Mouse (Mus musculus) CH12.LX (cell line): ENCODE measurements around the gene Plcb1. TPM values are rescaled to one million over a fixed set of nuclear protein-coding genes. Genes with fewer than 3 reads are reported as not detected.

Experiments
- DNase-seq: peaks from one replicate; pipeline ENCODE4 v3.0.0-alpha.2; 2013; ENCODE audit errors: extremely low read depth
- H3K27ac ChIP-seq: 2 replicates; pipeline ENCODE4 v1.5.1; 2012; ENCODE audit warnings: low read depth, mild to moderate bottlenecking, control low read depth, moderate library complexity; ENCODE audit not compliant: insufficient read depth
- H3K27me3 ChIP-seq: replicated peaks from 2 replicates; pipeline ENCODE3; 2012; ENCODE audit warnings: inconsistent platforms
- H3K36me3 ChIP-seq, 2 experiments: replicated peaks in 1 of 2; 2 replicates each; pipeline versions ENCODE3 to v1.6.1; 2012; ENCODE audit warnings: inconsistent platforms in 1 of 2, low read length in 1 of 2, mild to moderate bottlenecking in 1 of 2, mixed read lengths in 1 of 2, moderate library complexity in 1 of 2; ENCODE audit not compliant: control insufficient read depth in 1 of 2, insufficient read depth in 1 of 2
- H3K4me1 ChIP-seq, 2 experiments: 2 replicates each; pipeline ENCODE4 v1.6.1; 2012; ENCODE audit warnings: inconsistent platforms in 1 of 2, moderate library complexity in 1 of 2; ENCODE audit not compliant: insufficient read depth in 2 of 2, control insufficient read depth in 1 of 2
- H3K4me2 ChIP-seq: 2 replicates; pipeline ENCODE4 v1.6.1; 2012; ENCODE audit warnings: low read depth, mild to moderate bottlenecking, control low read depth; ENCODE audit not compliant: poor library complexity, insufficient read depth, severe bottlenecking
- H3K4me3 ChIP-seq, 3 experiments: fragments of 150-350 bp in 1 of 3; sonication (generic) in 1 of 3; replicated peaks in 1 of 3; 2 replicates each; pipeline versions ENCODE3 to v1.5.1; 2011 to 2012; ENCODE audit warnings: low read depth in 2 of 3, low read length in 2 of 3, mild to moderate bottlenecking in 2 of 3, moderate library complexity in 2 of 3, control low read depth in 1 of 3, improper control_type of control experiment in 1 of 3, inconsistent platforms in 1 of 3, mixed read lengths in 1 of 3; ENCODE audit not compliant: poor library complexity in 1 of 3
- H3K79me2 ChIP-seq: replicated peaks from 2 replicates; pipeline ENCODE4 v1.6.1; 2012; ENCODE audit warnings: mild to moderate bottlenecking, moderate library complexity; ENCODE audit not compliant: control insufficient read depth, poor library complexity, insufficient read depth, severe bottlenecking; ENCODE audit errors: extremely low read depth
- H3K9ac ChIP-seq: 2 replicates; pipeline ENCODE4 v1.6.1; 2012; ENCODE audit warnings: low read depth, mild to moderate bottlenecking, control low read depth, moderate library complexity; ENCODE audit not compliant: insufficient read depth
- H3K9me3 ChIP-seq: replicated peaks from 2 replicates; pipeline ENCODE3; 2012; ENCODE audit warnings: low read length, inconsistent platforms, mixed read lengths
- BHLHE40 ChIP-seq: IDR thresholded peaks from 2 replicates; pipeline ENCODE4 v1.6.1; 2011; ENCODE audit warnings: mild to moderate bottlenecking, low read depth, low read length, improper control_type of control experiment
- CHD1 ChIP-seq: IDR thresholded peaks from 2 replicates; pipeline ENCODE4 v1.6.1; 2012; ENCODE audit warnings: low read depth, low read length, improper control_type of control experiment, inconsistent platforms
- CHD2 ChIP-seq: IDR thresholded peaks from 2 replicates; pipeline ENCODE4 v1.6.1; 2011; ENCODE audit warnings: low read length, improper control_type of control experiment
- CTCF ChIP-seq, 2 experiments: IDR thresholded peaks in 1 of 2; conservative IDR thresholded peaks in 1 of 2; 2 replicates each; pipeline ENCODE4 v1.5.1; 2011 to 2012; ENCODE audit warnings: low read depth in 2 of 2, low read length in 2 of 2, improper control_type of control experiment in 1 of 2, inconsistent platforms in 1 of 2, mild to moderate bottlenecking in 1 of 2, moderate library complexity in 1 of 2
- E2F4 ChIP-seq: IDR thresholded peaks from 2 replicates; pipeline ENCODE4 v1.6.1; 2011; ENCODE audit warnings: low read depth, low read length, improper control_type of control experiment; ENCODE audit not compliant: insufficient replicate concordance
- ELF1 ChIP-seq: IDR thresholded peaks from 2 replicates; pipeline ENCODE4 v1.6.1; 2014; ENCODE audit warnings: low read depth, mild to moderate bottlenecking, inconsistent platforms, low read length, improper control_type of control experiment
- EP300 ChIP-seq: IDR thresholded peaks from 2 replicates; pipeline ENCODE4 v1.6.1; 2011; ENCODE audit warnings: low read length, improper control_type of control experiment
- GABPA ChIP-seq: IDR thresholded peaks from 2 replicates; pipeline ENCODE4 v1.6.1; 2012; ENCODE audit warnings: low read depth, low read length, improper control_type of control experiment, inconsistent platforms; ENCODE audit not compliant: insufficient replicate concordance
- JUN ChIP-seq: IDR thresholded peaks from 2 replicates; pipeline ENCODE4 v1.6.1; 2011; ENCODE audit warnings: low read depth, mild to moderate bottlenecking, low read length, improper control_type of control experiment, moderate library complexity; ENCODE audit not compliant: insufficient read depth
- MEF2A ChIP-seq: IDR thresholded peaks from 2 replicates; pipeline ENCODE4 v1.6.1; 2014; ENCODE audit warnings: low read depth, mild to moderate bottlenecking, inconsistent platforms, low read length, improper control_type of control experiment, borderline replicate concordance
- MXI1 ChIP-seq: IDR thresholded peaks from 2 replicates; pipeline ENCODE4 v1.6.1; 2011; ENCODE audit warnings: mild to moderate bottlenecking, low read depth, low read length, improper control_type of control experiment
- NELFE ChIP-seq: IDR thresholded peaks from 2 replicates; pipeline ENCODE4 v1.6.1; 2011; ENCODE audit warnings: low read depth, low read length, improper control_type of control experiment
- NRF1 ChIP-seq: IDR thresholded peaks from 2 replicates; pipeline ENCODE4 v1.6.1; 2014; ENCODE audit warnings: low read depth, mild to moderate bottlenecking, inconsistent platforms, low read length, improper control_type of control experiment, moderate library complexity
- POLR2A ChIP-seq: IDR thresholded peaks from 2 replicates; pipeline ENCODE4 v1.6.1; 2011; ENCODE audit warnings: low read depth, mild to moderate bottlenecking, improper control_type of control experiment, low read length
- RAD21 ChIP-seq: IDR thresholded peaks from 2 replicates; pipeline ENCODE4 v1.6.1; 2011; ENCODE audit warnings: low read depth, mild to moderate bottlenecking, low read length, improper control_type of control experiment, moderate library complexity
- SIN3A ChIP-seq: IDR thresholded peaks from 2 replicates; pipeline ENCODE4 v1.6.1; 2012; ENCODE audit warnings: low read length, improper control_type of control experiment, inconsistent platforms
- SMC3 ChIP-seq: IDR thresholded peaks from 2 replicates; pipeline ENCODE4 v1.6.1; 2011; ENCODE audit warnings: low read depth, low read length, improper control_type of control experiment
- TBP ChIP-seq: conservative IDR thresholded peaks from 2 replicates; pipeline ENCODE4 v1.6.1; 2011; ENCODE audit warnings: low read depth, low read length, improper control_type of control experiment
- TCF12 ChIP-seq: IDR thresholded peaks from 2 replicates; pipeline ENCODE4 v1.6.1; 2014; ENCODE audit warnings: low read depth, mild to moderate bottlenecking, inconsistent platforms, low read length, improper control_type of control experiment
- UBTF ChIP-seq: IDR thresholded peaks from 2 replicates; pipeline ENCODE4 v1.6.1; 2012; ENCODE audit warnings: low read depth, mild to moderate bottlenecking, inconsistent platforms, low read length, improper control_type of control experiment, moderate library complexity
- USF2 ChIP-seq: conservative IDR thresholded peaks from 2 replicates; pipeline ENCODE4 v1.6.1; 2011; ENCODE audit warnings: low read depth, low read length, improper control_type of control experiment
- dilution Hi-C: fragments of 300-500 bp; cut with MboI; formaldehyde crosslinking; loops from 2 replicates; pipeline ENCODE4 v1.14.3; 2020; ENCODE audit warnings: low sequenced_read_pairs; ENCODE audit not compliant: extremely low pct_unique_long_range_greater_than_20kb, extremely low pct_ligation_motif_present
- in situ Hi-C: fragments of 300-500 bp; cut with MboI; formaldehyde crosslinking; loops from 3 replicates; pipeline ENCODE4 v1.14.3; 2019; ENCODE audit warnings: low sequenced_read_pairs, low pct_ligation_motif_present, low pct_unique_long_range_greater_than_20kb, mixed read lengths
- polyA plus RNA-seq: library from polyadenylated mRNA; unstranded; fragments of >175 nt; gene quantifications from 2 replicates; pipeline ENCODE4 v1.2.1, GENCODE M21; 2012; ENCODE audit warnings: low read depth; ENCODE audit not compliant: insufficient read length
- total RNA-seq, 2 experiments: library from RNA; depleted of rRNA; stranded (reverse); fragments of 300-350 nt in 1 of 2; fragments of >200 nt in 1 of 2; gene quantifications; 2 replicates each; pipeline ENCODE4 v1.2.3; 2012 to 2014

The Plcb1 gene
- total and polyA plus RNA-seq, 3 experiments = not detected

DNA sequence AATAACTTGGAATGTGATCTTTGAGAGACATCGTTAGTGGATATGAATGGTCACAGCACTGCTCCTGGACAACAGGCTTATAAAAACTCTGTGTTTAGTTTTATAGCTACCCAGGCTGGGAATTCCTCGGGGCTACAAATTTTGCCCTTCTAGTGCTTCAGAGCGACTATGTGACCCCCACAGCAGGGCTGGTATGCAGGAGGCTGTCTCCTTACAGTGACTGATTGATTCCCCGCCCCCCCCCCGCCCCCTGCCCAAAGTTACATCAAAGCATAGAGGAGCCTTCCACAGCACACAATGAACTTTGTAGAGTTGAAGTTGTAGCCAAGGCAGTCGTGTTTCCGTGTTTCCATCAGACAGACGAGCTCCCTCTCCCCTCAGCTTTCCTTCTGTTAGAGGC, 354.7 kb downstream of the Plcb1 start:
- in situ Hi-C loops (no loop called here), dilution Hi-C loops (no loop called here)
- Histone ChIP-seq H3K79me2 (no peaks in the 10 kb centered on the region), H3K9ac (no peak overlapping the region), H3K27me3 (no peaks in the 10 kb centered on the region), H3K27ac (no peak overlapping the region), H3K9me3 (peaks cover 32% of the 10 kb centered on the region), H3K4me1 (no peaks in the 10 kb centered on the region), H3K4me2 (no peak overlapping the region), H3K36me3 (no peaks in the 10 kb centered on the region), H3K4me3 (no peak overlapping the region)
- no peak for TF ChIP-seq E2F4
- no peak for TF ChIP-seq ELF1
- no peak for DNase-seq

DNA sequence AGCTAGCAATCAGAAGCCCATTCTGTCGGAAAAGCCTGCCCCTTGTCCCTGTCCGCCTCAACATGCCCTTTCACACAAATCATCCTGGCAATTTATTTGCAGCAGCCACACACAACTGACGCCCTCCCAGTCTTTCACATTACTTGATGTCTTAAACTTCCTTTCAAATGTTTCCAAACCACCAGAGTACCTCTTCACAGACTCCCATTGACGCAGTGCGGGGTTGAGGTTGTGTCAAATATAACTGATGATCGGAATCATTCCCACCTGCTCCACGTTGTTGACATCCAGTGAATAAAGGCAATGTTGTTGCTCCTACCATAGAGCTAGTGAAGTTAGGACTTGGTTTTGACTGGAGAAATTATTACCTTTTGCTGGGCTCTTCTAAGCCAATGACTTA, 366.4 kb downstream of the Plcb1 start:
- H3K27ac ChIP-seq = no peak overlapping the region
- dilution Hi-C loops = no loop called here
- no peaks in the 10 kb centered on the region for H3K79me2 ChIP-seq
- H3K4me1 ChIP-seq = no peaks in the 10 kb centered on the region
- no peak for DNase-seq
- in situ Hi-C loops = no loop called here
- no peak for TF ChIP-seq MXI1
- TF ChIP-seq ELF1 = no peak
- no peak for TF ChIP-seq SIN3A
- no peak for TF ChIP-seq UBTF
- TF ChIP-seq EP300 = no peak
- no peak for TF ChIP-seq SMC3
- TF ChIP-seq CHD1 = no peak
- no peak for TF ChIP-seq GABPA
- no peak for TF ChIP-seq NRF1
- no peak for TF ChIP-seq CHD2
- no peak for TF ChIP-seq TBP
- TF ChIP-seq JUN = no peak
- TF ChIP-seq CTCF (conservative IDR thresholded peaks at IDR 0.05 in 1 of 2, IDR thresholded peaks at IDR 0.05 in 1 of 2; ENCODE audit: low read depth in 2 of 2, low read length in 2 of 2) = no peak
- TF ChIP-seq MEF2A = no peak
- TF ChIP-seq NELFE = no peak
- TF ChIP-seq USF2 = no peak
- TF ChIP-seq POLR2A = no peak
- TF ChIP-seq BHLHE40 = no peak
- no peak for TF ChIP-seq TCF12
- no peak for TF ChIP-seq RAD21
- H3K4me2 ChIP-seq = no peak overlapping the region
- peaks cover 45% of the 10 kb centered on the region for H3K9me3 ChIP-seq
- no peaks in the 10 kb centered on the region for H3K27me3 ChIP-seq
- H3K9ac ChIP-seq = no peak overlapping the region
- no peak overlapping the region for H3K4me3 ChIP-seq
- H3K36me3 ChIP-seq = no peaks in the 10 kb centered on the region
